Mouse (Mus musculus) CH12.LX (cell line): Measurements from ENCODE around the gene Gm960. TPM values are rescaled to one million over a fixed set of nuclear protein-coding genes. Genes with fewer than 3 reads are reported as not detected.

Source experiments
- polyA plus RNA-seq: library from polyadenylated mRNA; unstranded; fragments of >175 nt; gene quantifications from 2 replicates; pipeline ENCODE4 v1.2.1, GENCODE M21; 2012; ENCODE audit warnings: low read depth; ENCODE audit not compliant: insufficient read length
- total RNA-seq, 2 experiments: library from RNA; depleted of rRNA; stranded (reverse); fragments of 300-350 nt in 1 of 2; fragments of >200 nt in 1 of 2; gene quantifications; 2 replicates each; pipeline ENCODE4 v1.2.3; 2012 to 2014

Gm960 gene
- total and polyA plus RNA-seq, 3 experiments, result 0.38 TPM; not detected in 2

Other genes with a start within 250 kb of the Gm960 start
- gene Syt12, start 221.2 kb downstream of the Gm960 start, total RNA-seq (2012; rRNA removed), result 0.04 and 0.17 TPM in 2 replicates
- gene Syt12, start 221.2 kb downstream of the Gm960 start, total RNA-seq (2014; rRNA removed), result not detected in 2 replicates
- 0.16 and 0.50 TPM in 2 replicates for gene Syt12, start 221.2 kb downstream of the Gm960 start, polyA plus RNA-seq
- not detected in 2 replicates for gene 2010003K11Rik, start 200.1 kb downstream of the Gm960 start, total RNA-seq (2012; rRNA removed)
- gene 2010003K11Rik, start 200.1 kb downstream of the Gm960 start, total RNA-seq (2014; rRNA removed), result not detected in 2 replicates
- gene 2010003K11Rik, start 200.1 kb downstream of the Gm960 start, polyA plus RNA-seq, result not detected in 2 replicates
- 9.2 and 10.7 TPM in 2 replicates for gene Pcx, start 188.2 kb downstream of the Gm960 start, total RNA-seq (2012; rRNA removed)
- 7.3 and 7.7 TPM in 2 replicates for gene Pcx, start 188.2 kb downstream of the Gm960 start, total RNA-seq (2014; rRNA removed)
- 13.6 and 14.2 TPM in 2 replicates for gene Pcx, start 188.2 kb downstream of the Gm960 start, polyA plus RNA-seq
- 2.0 and 2.3 TPM in 2 replicates for gene Lrfn4, start 83.0 kb downstream of the Gm960 start, total RNA-seq (2012; rRNA removed)
- gene Lrfn4, start 83.0 kb downstream of the Gm960 start, total RNA-seq (2014; rRNA removed), result 0.59 and 0.75 TPM in 2 replicates
- gene Lrfn4, start 83.0 kb downstream of the Gm960 start, polyA plus RNA-seq, result 1.7 and 1.9 TPM in 2 replicates
- 32.9 and 33.0 TPM in 2 replicates for gene Rce1, start 73.0 kb downstream of the Gm960 start, total RNA-seq (2012; rRNA removed)
- 51.4 and 52.1 TPM in 2 replicates for gene Rce1, start 73.0 kb downstream of the Gm960 start, total RNA-seq (2014; rRNA removed)
- 36.9 and 45.3 TPM in 2 replicates for gene Rce1, start 73.0 kb downstream of the Gm960 start, polyA plus RNA-seq
- gene Sptbn2, start 12.5 kb upstream of the Gm960 start, total RNA-seq (2012; rRNA removed), result 2.3 and 2.7 TPM in 2 replicates
- gene Sptbn2, start 12.5 kb upstream of the Gm960 start, total RNA-seq (2014; rRNA removed), result 0.08 and 0.15 TPM in 2 replicates
- 0.24 and 0.72 TPM in 2 replicates for gene Sptbn2, start 12.5 kb upstream of the Gm960 start, polyA plus RNA-seq
- 7.0 and 8.4 TPM in 2 replicates for gene Rbm4b, start 57.8 kb upstream of the Gm960 start, total RNA-seq (2012; rRNA removed)
- gene Rbm4b, start 57.8 kb upstream of the Gm960 start, total RNA-seq (2014; rRNA removed), result 11.1 and 11.4 TPM in 2 replicates
- 10.6 and 13.8 TPM in 2 replicates for gene Rbm4b, start 57.8 kb upstream of the Gm960 start, polyA plus RNA-seq
- gene Rbm4, start 95.2 kb upstream of the Gm960 start, total RNA-seq (2012; rRNA removed), result 73.2 and 77.0 TPM in 2 replicates
- 63.0 and 68.3 TPM in 2 replicates for gene Rbm4, start 95.2 kb upstream of the Gm960 start, total RNA-seq (2014; rRNA removed)
- 47.3 and 55.7 TPM in 2 replicates for gene Rbm4, start 95.2 kb upstream of the Gm960 start, polyA plus RNA-seq
- 15.2 and 17.0 TPM in 2 replicates for gene Gm21992, start 112.9 kb upstream of the Gm960 start, total RNA-seq (2012; rRNA removed)
- 3.9 and 5.5 TPM in 2 replicates for gene Gm21992, start 112.9 kb upstream of the Gm960 start, total RNA-seq (2014; rRNA removed)
- gene Gm21992, start 112.9 kb upstream of the Gm960 start, polyA plus RNA-seq, result 37.5 and 44.3 TPM in 2 replicates
- gene Rbm14, start 113.0 kb upstream of the Gm960 start, total RNA-seq (2012; rRNA removed), result 39.0 and 47.1 TPM in 2 replicates
- gene Rbm14, start 113.0 kb upstream of the Gm960 start, total RNA-seq (2014; rRNA removed), result 18.2 and 19.1 TPM in 2 replicates
- 51.8 and 59.1 TPM in 2 replicates for gene Rbm14, start 113.0 kb upstream of the Gm960 start, polyA plus RNA-seq
- gene Ccs, start 140.7 kb upstream of the Gm960 start, total RNA-seq (2012; rRNA removed), result 42.1 and 42.6 TPM in 2 replicates
- 25.6 and 30.7 TPM in 2 replicates for gene Ccs, start 140.7 kb upstream of the Gm960 start, total RNA-seq (2014; rRNA removed)
- 32.0 and 39.1 TPM in 2 replicates for gene Ccs, start 140.7 kb upstream of the Gm960 start, polyA plus RNA-seq
- not detected in 2 replicates for gene Ccdc87, start 140.7 kb upstream of the Gm960 start, total RNA-seq (2012; rRNA removed)
- not detected in 2 replicates for gene Ccdc87, start 140.7 kb upstream of the Gm960 start, total RNA-seq (2014; rRNA removed)
- gene Ccdc87, start 140.7 kb upstream of the Gm960 start, polyA plus RNA-seq, result not detected in 2 replicates
- not detected in 2 replicates for gene Ctsf, start 156.5 kb upstream of the Gm960 start, total RNA-seq (2012; rRNA removed)
- gene Ctsf, start 156.5 kb upstream of the Gm960 start, total RNA-seq (2014; rRNA removed), result not detected in 2 replicates
- gene Ctsf, start 156.5 kb upstream of the Gm960 start, polyA plus RNA-seq, result not detected in 2 replicates
- 0.34 and 0.67 TPM in 2 replicates for gene Actn3, start 179.2 kb upstream of the Gm960 start, total RNA-seq (2012; rRNA removed)
- gene Actn3, start 179.2 kb upstream of the Gm960 start, total RNA-seq (2014; rRNA removed), result 0.32 TPM in 1 of 2 replicates, not detected in the other
- 0.37 and 0.41 TPM in 2 replicates for gene Actn3, start 179.2 kb upstream of the Gm960 start, polyA plus RNA-seq
- 8.0 and 8.4 TPM in 2 replicates for gene Zdhhc24, start 180.0 kb upstream of the Gm960 start, total RNA-seq (2012; rRNA removed)
- gene Zdhhc24, start 180.0 kb upstream of the Gm960 start, total RNA-seq (2014; rRNA removed), result 4.5 and 5.0 TPM in 2 replicates
- 4.7 and 5.0 TPM in 2 replicates for gene Zdhhc24, start 180.0 kb upstream of the Gm960 start, polyA plus RNA-seq
- gene Bbs1, start 208.0 kb upstream of the Gm960 start, total RNA-seq (2012; rRNA removed), result 2.7 and 3.0 TPM in 2 replicates
- gene Bbs1, start 208.0 kb upstream of the Gm960 start, total RNA-seq (2014; rRNA removed), result 2.0 and 3.1 TPM in 2 replicates
- 2.1 and 2.8 TPM in 2 replicates for gene Bbs1, start 208.0 kb upstream of the Gm960 start, polyA plus RNA-seq
- 89.7 and 109 TPM in 2 replicates for gene Dpp3, start 229.6 kb upstream of the Gm960 start, total RNA-seq (2012; rRNA removed)
- 74.0 and 79.6 TPM in 2 replicates for gene Dpp3, start 229.6 kb upstream of the Gm960 start, total RNA-seq (2014; rRNA removed)
- gene Dpp3, start 229.6 kb upstream of the Gm960 start, polyA plus RNA-seq, result 97.3 and 100.0 TPM in 2 replicates
- 0.42 TPM in 1 of 2 replicates, not detected in the other for gene Peli3, start 244.5 kb upstream of the Gm960 start, total RNA-seq (2012; rRNA removed)
- 0.07 TPM in 1 of 2 replicates, not detected in the other for gene Peli3, start 244.5 kb upstream of the Gm960 start, total RNA-seq (2014; rRNA removed)
- not detected in 2 replicates for gene Peli3, start 244.5 kb upstream of the Gm960 start, polyA plus RNA-seq